Mouse (Mus musculus) hematopoietic stem cell, adult 5-6 weeks (primary cell): ENCODE results near the gene T2. TPM values are rescaled to one million over a fixed set of nuclear protein-coding genes. Genes with fewer than 3 reads are reported as not detected.
"Not testable (repeated sequence)": the region's sequence is repeated elsewhere in the genome, so short reads cannot be mapped to it uniquely, and the experiment has no call there.

Experiments
- ATAC-seq, 2 experiments: fragments of 125-278 bp in 1 of 2; replicated peaks in 1 of 2; 2 replicates each; pipeline ENCODE4 v1.8.0; 2016 to 2017; ENCODE audit warnings: inconsistent platforms in 2 of 2, mild to moderate bottlenecking in 2 of 2, moderate number of reproducible peaks in 2 of 2, low read depth in 1 of 2, moderate TSS enrichment in 1 of 2; ENCODE audit not compliant: low FRiP score in 2 of 2, poor library complexity in 2 of 2, severe bottlenecking in 2 of 2, insufficient read depth in 1 of 2, low TSS enrichment in 1 of 2
- total RNA-seq: library from RNA; stranded (forward); fragments of 172-1452, 232-1000 nt; gene quantifications from 2 replicates; pipeline ENCODE4 v1.2.3, GENCODE M21; 2017

The T2 gene
- total RNA-seq, result not detected in 2 replicates

DNA sequence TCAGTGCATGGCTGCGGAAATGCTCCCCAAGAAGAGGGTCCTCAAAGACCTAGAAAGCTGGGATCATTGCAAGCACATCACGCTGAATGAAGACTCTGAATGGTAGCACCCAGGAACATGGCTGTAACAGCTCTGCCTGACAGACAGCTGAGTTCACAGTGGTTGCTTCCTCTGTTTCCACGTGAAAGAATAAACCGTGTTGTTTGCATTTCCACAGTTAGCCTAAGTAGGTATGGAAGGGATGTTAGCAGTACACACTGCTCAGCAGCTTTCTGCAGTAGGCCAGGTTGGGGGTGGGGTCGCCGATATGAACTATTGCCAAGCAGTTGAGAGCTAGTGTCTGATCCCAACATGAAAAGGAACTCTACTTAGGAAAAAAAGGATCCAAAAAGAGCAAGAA lies at the start of gene T2:
T2 (plus strand) TSS at position 301 of the 400 bp plus-strand sequence.
- no peak for ATAC-seq

GRCm38 (mm10) chr17:8310838-8311614 lies 44.8 kb upstream of the T2 start, which contains the start of gene Sft2d1:
TSS of gene Sft2d1 (plus strand) at chr17:8311102.
- ATAC-seq, result peak; percentile 84 to 93

- no peak for ATAC-seq
These were observed 44.0 kb upstream of the T2 start for GRCm38 (mm10) chr17:8311751-8312150.

DNA sequence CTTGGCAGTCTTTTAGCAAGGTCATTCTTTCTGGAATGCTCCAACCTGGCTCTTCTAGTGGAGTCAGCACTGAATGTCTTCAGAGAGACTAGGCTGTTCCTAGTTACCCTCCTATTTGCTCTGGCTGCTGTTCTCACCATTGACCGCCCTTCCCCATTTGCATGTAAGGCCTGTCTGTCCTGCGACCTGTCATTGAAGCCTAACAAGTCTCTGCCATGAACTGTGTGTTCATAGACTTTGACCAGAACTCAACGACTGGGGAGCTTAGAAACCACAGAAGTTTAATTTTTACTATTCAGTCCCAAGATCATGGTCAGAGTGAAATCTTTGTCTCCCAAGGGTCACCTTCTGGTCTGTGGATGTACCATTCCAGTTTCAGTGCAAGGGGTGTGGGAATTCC lies 41.8 kb upstream of the T2 start:
- ATAC-seq, result no peak

- peak in 1 of 2 experiments; percentile 49; a peak in 3 of 4 replicates for ATAC-seq
These were observed 39.5 kb upstream of the T2 start for GRCm38 (mm10) chr17:8316251-8316650.

- ATAC-seq, result not testable (repeated sequence)
These were observed 28.9 kb upstream of the T2 start for GRCm38 (mm10) chr17:8326877-8327276.

GRCm38 (mm10) chr17:8328511-8329174 lies 27.1 kb upstream of the T2 start:
- ATAC-seq, result no peak

- no peak for ATAC-seq
These were observed 25.2 kb upstream of the T2 start for GRCm38 (mm10) chr17:8330602-8331001.

- ATAC-seq, result not testable (repeated sequence)
These were observed 18.6 kb upstream of the T2 start, which contains the start of gene Prr18 for GRCm38 (mm10) chr17:8337159-8337558. TSS of gene Prr18 (plus strand) at chr17:8337459.

- no peak for ATAC-seq
These were observed 16.0 kb upstream of the T2 start for GRCm38 (mm10) chr17:8339666-8340374.

- peak; percentile 30 to 47; a peak in 2 of 4 replicates for ATAC-seq
These were observed 15.1 kb upstream of the T2 start for GRCm38 (mm10) chr17:8340407-8341359.

DNA sequence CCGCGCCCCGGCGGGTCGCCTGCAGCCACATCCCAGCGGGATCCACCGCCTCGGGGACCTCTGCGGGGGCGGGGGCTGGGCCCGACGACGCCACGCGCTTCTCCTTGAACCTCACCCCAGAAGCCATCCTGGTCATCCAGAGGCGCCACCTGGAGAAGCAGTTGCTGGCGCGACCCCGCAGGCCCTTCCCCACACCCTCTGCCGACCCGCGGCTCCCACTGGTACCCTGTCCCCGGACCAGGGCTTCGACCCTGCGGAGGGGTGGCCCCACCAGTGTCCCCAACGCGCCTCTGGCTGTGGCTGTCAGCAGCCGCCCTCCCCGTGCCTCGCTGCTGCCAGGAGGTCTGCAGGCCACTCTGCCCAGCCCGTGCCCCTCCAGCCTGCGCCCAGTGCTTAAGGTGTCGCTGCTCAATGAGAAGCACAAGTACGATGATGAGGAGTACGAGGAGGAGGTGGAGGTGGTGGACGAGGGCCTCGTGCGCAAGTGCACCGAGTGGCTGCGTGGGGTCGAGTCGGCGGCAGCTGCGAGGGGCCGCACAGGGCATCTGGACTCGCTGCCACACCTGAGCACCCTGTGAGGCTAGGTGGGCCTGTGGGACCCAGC lies 14.3 kb upstream of the T2 start:
- ATAC-seq, result no peak

DNA sequence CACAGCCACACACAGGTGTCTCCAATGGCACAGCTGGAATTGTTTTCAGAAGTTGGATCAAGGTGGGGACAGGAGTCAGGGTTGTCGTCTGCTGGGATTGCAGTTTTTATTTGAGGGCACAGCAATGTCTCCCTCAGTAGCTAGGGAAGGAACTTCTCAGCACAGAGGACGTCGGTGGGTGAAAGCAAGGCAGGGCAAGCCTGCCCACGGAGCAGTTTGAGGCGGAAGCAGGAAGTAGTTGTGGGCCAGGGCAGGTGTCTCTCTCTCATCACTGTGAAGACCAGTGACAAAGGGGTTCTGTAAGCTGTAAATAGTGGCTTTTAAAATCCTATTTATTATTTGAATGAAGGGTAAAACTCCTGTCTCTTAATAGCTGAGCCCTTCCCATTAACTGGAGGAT lies 13.1 kb upstream of the T2 start:
- ATAC-seq, result peak; percentile 67 to 69; a peak in 3 of 4 replicates

DNA sequence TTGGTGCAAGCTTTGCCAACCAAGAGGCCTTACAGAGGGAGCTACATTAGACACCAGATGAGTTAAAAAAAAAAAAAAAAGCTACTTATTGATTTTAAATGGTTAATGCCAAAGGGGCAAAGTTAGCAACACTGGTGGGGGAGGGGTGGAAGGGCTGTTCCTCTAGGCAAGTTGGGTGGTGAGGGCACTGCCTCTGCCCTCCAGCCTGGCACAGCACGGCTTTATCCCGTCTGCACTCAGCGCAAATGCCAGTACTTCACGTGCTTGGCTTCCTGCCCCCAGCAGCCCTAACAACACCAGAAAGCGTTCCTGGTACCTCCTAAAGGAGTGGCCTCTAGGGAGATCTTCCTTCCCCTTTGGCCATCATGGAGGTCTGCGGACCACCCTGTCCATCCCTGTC lies 12.4 kb upstream of the T2 start:
- ATAC-seq, result no peak

GRCm38 (mm10) chr17:8347765-8348285 lies 8.0 kb upstream of the T2 start:
- no peak for ATAC-seq

- ATAC-seq, result no peak
These were observed 6.9 kb upstream of the T2 start for GRCm38 (mm10) chr17:8348941-8349340.
